Mouse (Mus musculus): ENCODE results near the gene Klrb1a. TPM values are rescaled to one million over a fixed set of nuclear protein-coding genes. Genes with fewer than 3 reads are reported as not detected.

Gene Klrb1a
- not detected in 2 replicates for polyA plus RNA-seq (2021; fragmentation: Nextera tagmentation)
- long read RNA-seq, experiment 1 = 0 reads
- long read RNA-seq, experiment 2 = 0 reads

DNA sequence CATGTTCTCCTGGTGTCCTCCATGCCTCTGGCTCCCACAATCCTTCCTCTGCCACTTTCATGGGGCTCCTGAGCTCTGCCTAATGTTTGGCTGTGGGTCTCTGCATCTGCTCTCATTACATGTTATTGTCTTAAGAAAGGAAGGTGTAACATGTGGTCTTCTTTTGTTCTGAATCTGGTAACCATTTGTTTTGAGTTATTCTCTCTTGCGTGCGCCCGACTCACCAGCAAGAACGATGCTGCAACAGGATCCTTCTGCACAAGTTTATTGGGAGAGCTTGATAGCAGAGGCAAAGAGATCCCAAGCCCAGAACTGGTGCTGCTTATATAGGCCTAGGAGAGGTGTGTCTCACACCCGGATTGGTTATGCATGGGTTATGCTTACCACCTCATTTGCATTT, at the start of gene Klrb1a:
TSS of gene Klrb1a (minus strand) at position 101 of the 400 bp plus-strand sequence.

GRCm38 (mm10) chr6:128662206-128662605, 38.9 kb upstream of the Klrb1a start, which contains the start of gene Clec2h:
TSS of gene Clec2h (plus strand) at chr6:128662385.

GRCm38 (mm10) chr6:128581508-128581907, 41.8 kb downstream of the Klrb1a start, which contains the start of gene A2ml1:
TSS of gene A2ml1 (minus strand) at chr6:128581608.

Other genes with a start within 250 kb of the Klrb1a start
- gene Tex52, start 248.1 kb downstream of the Klrb1a start, polyA plus RNA-seq (2021; fragmentation: Nextera tagmentation) = 1.7 and 2.0 TPM in 2 replicates
- gene Gm44596, start 248.0 kb downstream of the Klrb1a start, polyA plus RNA-seq (2021; fragmentation: Nextera tagmentation) = not detected in 2 replicates
- gene Nrip2, start 224.2 kb downstream of the Klrb1a start, polyA plus RNA-seq (2021; fragmentation: Nextera tagmentation) = 9.1 and 11.4 TPM in 2 replicates
- gene Itfg2, start 198.6 kb downstream of the Klrb1a start, polyA plus RNA-seq (2021; fragmentation: Nextera tagmentation) = 15.1 and 21.6 TPM in 2 replicates
- gene Fkbp4, start 184.9 kb downstream of the Klrb1a start, polyA plus RNA-seq (2021; fragmentation: Nextera tagmentation) = 98.4 and 108 TPM in 2 replicates
- not detected in 2 replicates for gene Pzp, start 96.8 kb downstream of the Klrb1a start, polyA plus RNA-seq (2021; fragmentation: Nextera tagmentation)
- 44.4 and 48.9 TPM in 2 replicates for gene A2ml1, start 41.9 kb downstream of the Klrb1a start, polyA plus RNA-seq (2021; fragmentation: Nextera tagmentation)
- gene Clec2h, start 38.9 kb upstream of the Klrb1a start, polyA plus RNA-seq (2021; fragmentation: Nextera tagmentation) = not detected in 2 replicates
- gene Klrb1, start 99.5 kb upstream of the Klrb1a start, polyA plus RNA-seq (2021; fragmentation: Nextera tagmentation) = not detected in 2 replicates
- not detected in 2 replicates for gene Klrb1c, start 165.7 kb upstream of the Klrb1a start, polyA plus RNA-seq (2021; fragmentation: Nextera tagmentation)
- gene Gm44511, start 202.8 kb upstream of the Klrb1a start, polyA plus RNA-seq (2021; fragmentation: Nextera tagmentation) = not detected in 2 replicates
- not detected in 2 replicates for gene Klrb1b, start 202.8 kb upstream of the Klrb1a start, polyA plus RNA-seq (2021; fragmentation: Nextera tagmentation)

Data from left cerebral cortex, adult 6 months (tissue).